Mouse (Mus musculus) G1E (cell line): Measurements from ENCODE around the gene Krtap28-13.

ENCODE experiments used
- CTCF ChIP-seq: IDR thresholded peaks from 2 replicates; pipeline ENCODE4 v1.5.1; 2012; ENCODE audit warnings: low read depth, low read length, inconsistent platforms, mixed read lengths
- GATA2 ChIP-seq: IDR thresholded peaks from 2 replicates; pipeline ENCODE4 v1.6.1; 2012; ENCODE audit warnings: low read depth, low read length, inconsistent platforms, borderline replicate concordance
- POLR2AphosphoS5 ChIP-seq: IDR thresholded peaks from 2 replicates; pipeline ENCODE4 v1.6.1; 2012; ENCODE audit warnings: low read depth, low read length, inconsistent platforms; ENCODE audit not compliant: insufficient replicate concordance

GRCm38 (mm10) chr1:83066577-83066976 lies 5.8 kb downstream of the Krtap28-13 start:
- TF ChIP-seq CTCF, result no peak
- TF ChIP-seq GATA2, result no peak
- no peak for TF ChIP-seq POLR2AphosphoS5
